Mouse (Mus musculus): Measurements from ENCODE around the gene Tpm1. TPM values are rescaled to one million over a fixed set of nuclear protein-coding genes. Genes with fewer than 3 reads are reported as not detected.

Gene Tpm1
- total and polyA plus RNA-seq, 2 experiments from 2014 or later = 124 to 177 TPM

- Histone ChIP-seq H3K4me2 (ENCODE audit: low read depth, low read length, poor library complexity, severe bottlenecking) (no peak overlapping the region), H3K4me3 (ENCODE audit: low read depth, low read length) (no peak overlapping the region), H3K4me1 (ENCODE audit: insufficient read depth, low read length) (no peaks in the 10 kb centered on the region), H3K27me3 (ENCODE audit: insufficient read depth, low read length) (no peaks in the 10 kb centered on the region), H3K36me3 (ENCODE audit: insufficient read depth, low read length) (no peaks in the 10 kb centered on the region), H3K9ac (replicated peaks; ENCODE audit: low read length, poor library complexity, severe bottlenecking) (no peak overlapping the region), H3K27ac (ENCODE audit: low read depth, low read length) (no peak overlapping the region), H3K9me3 (ENCODE audit: low read length) (no peaks in the 10 kb centered on the region)
- TF ChIP-seq CTCF (IDR thresholded peaks at IDR 0.05) = no peak
- 84% methylated on average over 2 of the region's 2 CpGs for WGBS
- DNase-seq (ENCODE audit: low spot score) (no peak), ATAC-seq (ENCODE audit: low FRiP score) (no peak)
Measured at GRCm38 (mm10) chr9:67013501-67013900, 35.7 kb downstream of the Tpm1 start.

GRCm38 (mm10) chr9:67012470-67012869, 36.7 kb downstream of the Tpm1 start:
- Histone ChIP-seq H3K36me3 (ENCODE audit: insufficient read depth, low read length) (no peaks in the 10 kb centered on the region), H3K27ac (ENCODE audit: low read depth, low read length) (no peak overlapping the region), H3K27me3 (ENCODE audit: insufficient read depth, low read length) (no peaks in the 10 kb centered on the region), H3K9me3 (ENCODE audit: low read length) (no peaks in the 10 kb centered on the region), H3K4me3 (ENCODE audit: low read depth, low read length) (no peak overlapping the region), H3K9ac (replicated peaks; ENCODE audit: low read length, poor library complexity, severe bottlenecking) (no peak overlapping the region), H3K4me2 (ENCODE audit: low read depth, low read length, poor library complexity, severe bottlenecking) (no peak overlapping the region), H3K4me1 (ENCODE audit: insufficient read depth, low read length) (no peaks in the 10 kb centered on the region)
- DNase-seq (ENCODE audit: low spot score) (peak; percentile 49), ATAC-seq (ENCODE audit: low FRiP score) (no peak)
- TF ChIP-seq CTCF (IDR thresholded peaks at IDR 0.05) = no peak
- WGBS = 52% methylated on average over 3 of the region's 3 CpGs

GRCm38 (mm10) chr9:67011483-67011882, 37.7 kb downstream of the Tpm1 start:
- no peak overlapping the region for H3K9ac ChIP-seq (replicated peaks; ENCODE audit: low read length, poor library complexity, severe bottlenecking)
- H3K9me3 ChIP-seq (ENCODE audit: low read length) = no peaks in the 10 kb centered on the region
- H3K36me3 ChIP-seq (ENCODE audit: insufficient read depth, low read length) = no peaks in the 10 kb centered on the region
- 88% methylated on average over 9 of the region's 9 CpGs for WGBS
- no peak overlapping the region for H3K4me3 ChIP-seq (ENCODE audit: low read depth, low read length)
- no peak for TF ChIP-seq CTCF (IDR thresholded peaks at IDR 0.05)
- no peak for DNase-seq (ENCODE audit: low spot score)
- no peaks in the 10 kb centered on the region for H3K27me3 ChIP-seq (ENCODE audit: insufficient read depth, low read length)
- no peak overlapping the region for H3K27ac ChIP-seq (ENCODE audit: low read depth, low read length)
- no peaks in the 10 kb centered on the region for H3K4me1 ChIP-seq (ENCODE audit: insufficient read depth, low read length)
- no peak overlapping the region for H3K4me2 ChIP-seq (ENCODE audit: low read depth, low read length, poor library complexity, severe bottlenecking)
- no peak for ATAC-seq (ENCODE audit: low FRiP score)

GRCm38 (mm10) chr9:67008781-67009180, 40.4 kb downstream of the Tpm1 start:
- no peak for DNase-seq (ENCODE audit: low spot score)
- Histone ChIP-seq H3K27me3 (ENCODE audit: insufficient read depth, low read length) (no peaks in the 10 kb centered on the region), H3K4me1 (ENCODE audit: insufficient read depth, low read length) (no peaks in the 10 kb centered on the region), H3K36me3 (ENCODE audit: insufficient read depth, low read length) (no peaks in the 10 kb centered on the region), H3K4me3 (ENCODE audit: low read depth, low read length) (no peak overlapping the region), H3K4me2 (ENCODE audit: low read depth, low read length, poor library complexity, severe bottlenecking) (no peak overlapping the region), H3K9ac (replicated peaks; ENCODE audit: low read length, poor library complexity, severe bottlenecking) (no peak overlapping the region), H3K9me3 (ENCODE audit: low read length) (no peaks in the 10 kb centered on the region), H3K27ac (ENCODE audit: low read depth, low read length) (no peak overlapping the region)
- ATAC-seq (ENCODE audit: low FRiP score) = no peak
- 66% methylated on average over 11 of the region's 11 CpGs for WGBS
- TF ChIP-seq CTCF (IDR thresholded peaks at IDR 0.05) = no peak

- H3K9ac ChIP-seq (replicated peaks; ENCODE audit: low read length, poor library complexity, severe bottlenecking) = no peak overlapping the region
- WGBS = 80% methylated on average over 4 of the region's 4 CpGs
- H3K36me3 ChIP-seq (ENCODE audit: insufficient read depth, low read length) = no peaks in the 10 kb centered on the region
- H3K27ac ChIP-seq (ENCODE audit: low read depth, low read length) = no peak overlapping the region
- DNase-seq (ENCODE audit: low spot score) (no peak), ATAC-seq (ENCODE audit: low FRiP score) (no peak)
- no peak for TF ChIP-seq CTCF (IDR thresholded peaks at IDR 0.05)
- no peaks in the 10 kb centered on the region for H3K9me3 ChIP-seq (ENCODE audit: low read length)
- no peaks in the 10 kb centered on the region for H3K27me3 ChIP-seq (ENCODE audit: insufficient read depth, low read length)
- no peaks in the 10 kb centered on the region for H3K4me1 ChIP-seq (ENCODE audit: insufficient read depth, low read length)
- H3K4me2 ChIP-seq (ENCODE audit: low read depth, low read length, poor library complexity, severe bottlenecking) = no peak overlapping the region
- H3K4me3 ChIP-seq (ENCODE audit: low read depth, low read length) = no peak overlapping the region
Measured at GRCm38 (mm10) chr9:67006376-67006775, 42.8 kb downstream of the Tpm1 start.

- Histone ChIP-seq H3K4me2 (ENCODE audit: low read depth, low read length, poor library complexity, severe bottlenecking) (no peak overlapping the region), H3K27me3 (ENCODE audit: insufficient read depth, low read length) (no peaks in the 10 kb centered on the region), H3K9me3 (ENCODE audit: low read length) (no peaks in the 10 kb centered on the region), H3K9ac (replicated peaks; ENCODE audit: low read length, poor library complexity, severe bottlenecking) (no peak overlapping the region), H3K36me3 (ENCODE audit: insufficient read depth, low read length) (no peaks in the 10 kb centered on the region), H3K27ac (ENCODE audit: low read depth, low read length) (no peak overlapping the region), H3K4me1 (ENCODE audit: insufficient read depth, low read length) (no peaks in the 10 kb centered on the region), H3K4me3 (ENCODE audit: low read depth, low read length) (no peak overlapping the region)
- ATAC-seq (ENCODE audit: low FRiP score) = peak; percentile 78
- no peak for TF ChIP-seq CTCF (IDR thresholded peaks at IDR 0.05)
- WGBS = 68% methylated on average over 11 of the region's 11 CpGs
- DNase-seq (ENCODE audit: low spot score) = peak; percentile 72
Measured at GRCm38 (mm10) chr9:67005161-67005742, 44.0 kb downstream of the Tpm1 start.
